Mouse (Mus musculus): ENCODE results near the gene Kel. TPM values are rescaled to one million over a fixed set of nuclear protein-coding genes. Genes with fewer than 3 reads are reported as not detected.

The Kel gene
- total and polyA plus RNA-seq, 3 experiments: not detected

DNA sequence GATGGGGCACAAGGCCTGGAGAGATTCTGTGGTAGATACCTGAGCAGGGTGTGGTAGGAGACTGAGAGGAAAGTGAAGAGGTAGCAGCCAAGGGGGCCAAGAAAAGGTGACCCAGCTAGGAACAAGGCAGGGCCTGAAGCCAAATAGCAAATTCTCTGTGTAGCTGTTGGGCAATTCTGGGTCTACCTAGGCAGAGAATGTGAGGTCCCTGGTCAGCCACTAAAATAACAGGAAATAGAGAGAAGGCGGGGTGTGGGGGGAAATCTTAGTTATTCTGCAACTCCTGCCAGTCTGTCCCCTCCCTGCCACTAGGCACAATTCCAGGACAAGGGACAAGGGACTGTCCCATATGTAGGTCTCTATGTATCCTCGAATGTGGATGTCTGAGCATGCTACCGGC lies 60.9 kb downstream of the Kel start:
- Histone ChIP-seq H3K27me3 (replicated peaks) (no peaks in the 10 kb centered on the region), H3K9ac (ENCODE audit: insufficient read depth, low read depth) (no peak overlapping the region), H3K79me2 (replicated peaks; ENCODE audit: control insufficient read depth, extremely low read depth, insufficient read depth, poor library complexity, severe bottlenecking) (no peaks in the 10 kb centered on the region), H3K27ac (ENCODE audit: insufficient read depth, low read depth) (no peak overlapping the region), H3K36me3 (replicated peaks in 1 of 2; ENCODE audit: control insufficient read depth in 1 of 2, insufficient read depth in 1 of 2, low read length in 1 of 2) (no peaks in the 10 kb centered on the region), H3K4me1 (ENCODE audit: control insufficient read depth in 1 of 2, insufficient read depth in 2 of 2) (no peaks in the 10 kb centered on the region), H3K9me3 (replicated peaks; ENCODE audit: low read length) (no peaks in the 10 kb centered on the region), H3K4me2 (ENCODE audit: insufficient read depth, low read depth, poor library complexity, severe bottlenecking) (no peak overlapping the region), H3K4me3 (replicated peaks in 1 of 3; ENCODE audit: low read depth in 2 of 3, low read length in 2 of 3, poor library complexity in 1 of 3) (no peak overlapping the region)
- DNase-seq (ENCODE audit: extremely low read depth): no peak
- in situ Hi-C loops (cut with MboI; ENCODE audit: low pct_ligation_motif_present, low pct_unique_long_range_greater_than_20kb, low sequenced_read_pairs): no loop called here
- dilution Hi-C loops (cut with MboI; ENCODE audit: extremely low pct_ligation_motif_present, extremely low pct_unique_long_range_greater_than_20kb, low sequenced_read_pairs): no loop called here
- TF ChIP-seq MAFK (IDR thresholded peaks at IDR 0.05; ENCODE audit: insufficient replicate concordance, low read length): no peak
- TF ChIP-seq MXI1 (IDR thresholded peaks at IDR 0.05; ENCODE audit: low read depth, low read length): no peak
- TF ChIP-seq CHD1 (IDR thresholded peaks at IDR 0.05; ENCODE audit: low read depth, low read length): no peak
- no peak for TF ChIP-seq ELF1 (IDR thresholded peaks at IDR 0.05; ENCODE audit: low read depth, low read length)

- DNase-seq (ENCODE audit: extremely low read depth): no peak
- H3K27ac ChIP-seq (ENCODE audit: insufficient read depth, low read depth): no peak overlapping the region
- no peaks in the 10 kb centered on the region for H3K79me2 ChIP-seq (replicated peaks; ENCODE audit: control insufficient read depth, extremely low read depth, insufficient read depth, poor library complexity, severe bottlenecking)
- H3K36me3 ChIP-seq (replicated peaks in 1 of 2; ENCODE audit: control insufficient read depth in 1 of 2, insufficient read depth in 1 of 2, low read length in 1 of 2): no peaks in the 10 kb centered on the region
- H3K9me3 ChIP-seq (replicated peaks; ENCODE audit: low read length): no peaks in the 10 kb centered on the region
- H3K4me3 ChIP-seq (replicated peaks in 1 of 3; ENCODE audit: low read depth in 2 of 3, low read length in 2 of 3, poor library complexity in 1 of 3): no peak overlapping the region
- dilution Hi-C loops (cut with MboI; ENCODE audit: extremely low pct_ligation_motif_present, extremely low pct_unique_long_range_greater_than_20kb, low sequenced_read_pairs): no loop called here
- H3K27me3 ChIP-seq (replicated peaks): no peaks in the 10 kb centered on the region
- H3K9ac ChIP-seq (ENCODE audit: insufficient read depth, low read depth): no peak overlapping the region
- H3K4me1 ChIP-seq (ENCODE audit: control insufficient read depth in 1 of 2, insufficient read depth in 2 of 2): no peaks in the 10 kb centered on the region
- TF ChIP-seq CHD2 (IDR thresholded peaks at IDR 0.05; ENCODE audit: low read length) (no peak), MAX (IDR thresholded peaks at IDR 0.05; ENCODE audit: low read length) (no peak), JUN (IDR thresholded peaks at IDR 0.05; ENCODE audit: insufficient read depth, low read depth, low read length) (no peak), ZKSCAN1 (IDR thresholded peaks at IDR 0.05; ENCODE audit: borderline replicate concordance, low read depth, low read length) (no peak)
- in situ Hi-C loops (cut with MboI; ENCODE audit: low pct_ligation_motif_present, low pct_unique_long_range_greater_than_20kb, low sequenced_read_pairs): no loop called here
- no peak overlapping the region for H3K4me2 ChIP-seq (ENCODE audit: insufficient read depth, low read depth, poor library complexity, severe bottlenecking)
Measured at GRCm38 (mm10) chr6:41642765-41643164, 61.4 kb downstream of the Kel start.

DNA sequence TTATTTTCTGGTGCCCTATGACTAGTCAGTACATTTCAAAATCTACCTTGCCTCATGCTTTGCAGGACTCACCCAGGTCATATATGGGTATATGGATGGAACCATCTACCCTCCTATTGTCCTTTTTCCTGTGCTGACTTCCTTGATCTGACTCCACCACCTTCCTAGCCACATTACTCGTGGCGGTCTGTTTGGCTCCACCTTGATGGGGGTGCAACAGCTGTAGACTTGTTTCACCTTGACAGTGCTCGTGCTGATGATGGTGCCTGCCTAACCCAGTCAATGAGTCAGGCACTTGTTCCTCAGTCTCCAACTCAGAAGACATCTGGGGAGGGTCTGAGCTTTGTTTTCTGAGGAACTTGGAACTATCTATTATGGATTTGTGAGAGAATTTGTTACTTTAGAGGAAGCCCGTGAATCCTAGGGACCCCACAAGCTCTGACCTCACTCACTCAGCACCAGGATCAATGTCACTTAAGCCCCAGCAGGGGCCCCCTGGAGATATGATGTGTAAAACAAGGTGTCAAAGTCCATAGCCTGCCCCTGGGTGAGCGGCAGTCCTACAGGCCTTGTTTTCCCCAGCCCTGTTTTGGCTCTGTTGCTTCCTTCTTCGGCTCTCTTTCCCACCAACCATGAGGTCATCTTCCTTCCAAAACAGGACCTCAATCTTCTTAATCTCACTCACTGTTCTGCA lies 62.8 kb downstream of the Kel start:
- dilution Hi-C loops (cut with MboI; ENCODE audit: extremely low pct_ligation_motif_present, extremely low pct_unique_long_range_greater_than_20kb, low sequenced_read_pairs) (no loop called here), in situ Hi-C loops (cut with MboI; ENCODE audit: low pct_ligation_motif_present, low pct_unique_long_range_greater_than_20kb, low sequenced_read_pairs) (no loop called here)
- TF ChIP-seq SIN3A (IDR thresholded peaks at IDR 0.05; ENCODE audit: low read length) (no peak), POLR2A (IDR thresholded peaks at IDR 0.05; ENCODE audit: low read depth, low read length) (no peak), ETS1 (conservative IDR thresholded peaks at IDR 0.05; ENCODE audit: low read depth, low read length) (no peak), EP300 (IDR thresholded peaks at IDR 0.05; ENCODE audit: low read length) (no peak), CTCF (conservative IDR thresholded peaks at IDR 0.05 in 1 of 2, IDR thresholded peaks at IDR 0.05 in 1 of 2; ENCODE audit: low read depth in 2 of 2, low read length in 2 of 2) (no peak), PAX5 (IDR thresholded peaks at IDR 0.05; ENCODE audit: low read length) (no peak), IRF4 (IDR thresholded peaks at IDR 0.05; ENCODE audit: low read depth, low read length) (no peak), NELFE (IDR thresholded peaks at IDR 0.05; ENCODE audit: low read depth, low read length) (no peak), RCOR1 (conservative IDR thresholded peaks at IDR 0.05; ENCODE audit: low read depth, low read length) (no peak), ZC3H11A (IDR thresholded peaks at IDR 0.05; ENCODE audit: low read depth, low read length) (no peak), TCF12 (IDR thresholded peaks at IDR 0.05; ENCODE audit: low read depth, low read length) (no peak), GABPA (IDR thresholded peaks at IDR 0.05; ENCODE audit: insufficient replicate concordance, low read depth, low read length) (no peak), BHLHE40 (IDR thresholded peaks at IDR 0.05; ENCODE audit: low read depth, low read length) (no peak), HCFC1 (IDR thresholded peaks at IDR 0.05; ENCODE audit: low read depth, low read length) (no peak), E2F4 (IDR thresholded peaks at IDR 0.05; ENCODE audit: insufficient replicate concordance, low read depth, low read length) (no peak), ZNF384 (IDR thresholded peaks at IDR 0.05; ENCODE audit: low read depth, low read length) (no peak), UBTF (IDR thresholded peaks at IDR 0.05; ENCODE audit: low read depth, low read length) (no peak)
- H3K4me1 ChIP-seq (ENCODE audit: control insufficient read depth in 1 of 2, insufficient read depth in 2 of 2): peaks cover 0 to 6% of the 10 kb centered on the region in 2 experiments; a peak in 1 of 4 replicates
- no peaks in the 10 kb centered on the region for H3K27me3 ChIP-seq (replicated peaks)
- no peaks in the 10 kb centered on the region for H3K79me2 ChIP-seq (replicated peaks; ENCODE audit: control insufficient read depth, extremely low read depth, insufficient read depth, poor library complexity, severe bottlenecking)
- H3K9ac ChIP-seq (ENCODE audit: insufficient read depth, low read depth): no peak overlapping the region
- no peak overlapping the region for H3K4me3 ChIP-seq (replicated peaks in 1 of 3; ENCODE audit: low read depth in 2 of 3, low read length in 2 of 3, poor library complexity in 1 of 3)
- no peak for DNase-seq (ENCODE audit: extremely low read depth)
- H3K36me3 ChIP-seq (replicated peaks in 1 of 2; ENCODE audit: control insufficient read depth in 1 of 2, insufficient read depth in 1 of 2, low read length in 1 of 2): no peaks in the 10 kb centered on the region
- no peak overlapping the region for H3K4me2 ChIP-seq (ENCODE audit: insufficient read depth, low read depth, poor library complexity, severe bottlenecking)
- no peak overlapping the region for H3K27ac ChIP-seq (ENCODE audit: insufficient read depth, low read depth)
- H3K9me3 ChIP-seq (replicated peaks; ENCODE audit: low read length): no peaks in the 10 kb centered on the region

All from CH12.LX (cell line).